Mouse (Mus musculus): ENCODE measurements at regions not wholly inside any gene's neighbourhood (a gene's known extent, or its start where the extent isn't known, plus 50 kb on each side); places are given as distances from the start of the nearest gene placed in this dataset.

DNA sequence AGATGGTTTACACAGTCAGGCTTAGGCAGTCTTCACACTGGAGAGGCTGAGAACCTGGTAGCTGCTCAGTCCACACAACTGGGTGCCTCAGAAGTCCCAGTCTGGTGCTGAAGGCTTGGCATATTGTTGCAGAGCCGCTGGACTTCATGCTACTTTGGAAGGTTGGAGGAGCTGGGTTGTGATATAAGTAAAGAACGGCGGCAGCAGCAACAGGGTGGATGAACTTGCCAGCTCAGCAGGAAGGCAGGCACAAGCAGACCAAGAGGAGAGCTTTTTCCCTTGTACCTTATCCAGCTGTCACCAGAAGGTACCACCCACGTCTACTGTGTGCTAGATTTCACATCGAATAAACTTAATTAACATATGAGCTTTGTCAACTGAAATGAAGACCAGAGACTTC, 167.4 kb downstream of the Adamts15 start:
- no peak for ATAC-seq (ENCODE audit: insufficient read depth, low read depth)
- H3K9me3 ChIP-seq (replicated peaks; ENCODE audit: control insufficient read depth, low read length) = 0 out of 2 replicates have a peak, but pooled peaks cover 6% of the 10 kb centered on the region
- DNase-seq (ENCODE audit: low spot score) = no peak

DNA sequence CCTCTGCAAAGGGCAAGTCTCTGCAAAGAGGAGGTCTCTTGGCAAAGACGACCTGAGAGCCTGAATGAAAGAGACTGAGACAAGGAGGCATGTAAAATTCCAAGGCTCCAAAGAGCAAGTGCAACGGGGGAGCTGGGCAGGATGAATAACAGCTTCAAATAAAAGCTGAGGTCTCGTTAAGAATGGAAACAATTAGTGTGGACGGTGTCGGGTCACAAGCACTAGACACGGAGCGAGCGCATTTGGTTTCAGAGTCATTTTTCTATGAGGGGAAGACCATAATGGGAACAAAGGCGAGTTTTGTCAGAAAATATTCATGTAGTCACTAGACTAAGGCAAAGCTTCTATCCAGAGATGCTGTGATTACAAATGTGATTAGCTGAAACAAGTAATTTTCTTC, 178.8 kb downstream of the Adamts15 start:
- Histone ChIP-seq H3K4me2 (ENCODE audit: low read depth, low read length) (no peak overlapping the region), H3K9me3 (replicated peaks; ENCODE audit: control insufficient read depth, low read length) (no peaks in the 10 kb centered on the region), H3K27me3 (ENCODE audit: control insufficient read depth, insufficient read depth, low read length) (no peaks in the 10 kb centered on the region), H3K9ac (replicated peaks; ENCODE audit: low read depth, low read length) (no peak overlapping the region), H3K36me3 (replicated peaks; ENCODE audit: control insufficient read depth, insufficient read depth, low read length) (no peaks in the 10 kb centered on the region), H3K4me3 (ENCODE audit: low read depth, low read length) (no peak overlapping the region), H3K4me1 (ENCODE audit: control insufficient read depth, insufficient read depth) (no peaks in the 10 kb centered on the region), H3K27ac (ENCODE audit: low read depth) (no peak overlapping the region)
- ATAC-seq (ENCODE audit: insufficient read depth, low read depth) (no peak), DNase-seq (ENCODE audit: low spot score) (no peak)
- TF ChIP-seq CTCF (IDR thresholded peaks at IDR 0.05; ENCODE audit: low read depth) = no peak
- no peak for TF ChIP-seq EP300 (IDR thresholded peaks at IDR 0.05; ENCODE audit: low read depth)
- WGBS = 85% methylated on average over 9 of the region's 9 CpGs

More for the DNA sequence above, 167.4 kb downstream of the Adamts15 start:
- Histone ChIP-seq H3K27me3 (ENCODE audit: control insufficient read depth, insufficient read depth, low read length) (no peaks in the 10 kb centered on the region), H3K4me1 (ENCODE audit: control insufficient read depth, insufficient read depth) (no peaks in the 10 kb centered on the region), H3K4me3 (ENCODE audit: low read depth, low read length) (no peak overlapping the region), H3K36me3 (replicated peaks; ENCODE audit: control insufficient read depth, insufficient read depth, low read length) (no peaks in the 10 kb centered on the region), H3K9ac (replicated peaks; ENCODE audit: low read depth, low read length) (no peak overlapping the region), H3K27ac (ENCODE audit: low read depth) (no peak overlapping the region), H3K4me2 (ENCODE audit: low read depth, low read length) (no peak overlapping the region)
- 85% methylated on average over 5 of the region's 5 CpGs for WGBS
- no peak for TF ChIP-seq CTCF (IDR thresholded peaks at IDR 0.05; ENCODE audit: low read depth)
- no peak for TF ChIP-seq EP300 (IDR thresholded peaks at IDR 0.05; ENCODE audit: low read depth)

DNA sequence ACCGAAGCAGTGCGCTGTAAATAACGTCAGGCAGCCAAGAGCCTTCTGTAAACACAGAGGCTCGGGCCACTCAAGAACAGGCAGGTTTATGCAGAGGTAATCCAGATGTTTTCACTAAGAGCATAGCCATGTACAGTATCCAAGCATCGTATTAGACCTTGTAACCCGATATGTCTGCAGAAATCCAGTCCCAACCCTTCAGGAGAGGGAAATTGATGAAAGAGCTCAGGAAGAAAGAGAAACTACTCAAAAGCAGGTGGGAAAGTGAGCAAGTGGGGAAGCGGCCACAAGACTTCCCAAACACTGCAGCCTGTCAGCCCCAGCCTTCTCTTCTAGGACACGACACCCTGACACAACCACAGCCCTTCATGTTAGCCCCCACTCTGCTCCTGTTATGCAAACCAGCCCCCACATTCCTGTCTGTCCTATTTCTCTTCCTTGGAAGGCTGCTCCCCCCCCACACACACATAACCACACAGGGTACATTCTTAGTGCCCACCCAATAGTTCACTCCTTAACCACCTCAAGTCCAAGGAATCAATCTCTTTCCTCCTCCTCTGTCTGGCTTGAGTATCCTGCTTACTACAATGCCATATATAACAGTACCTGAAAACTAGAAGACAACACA, 179.7 kb downstream of the Adamts15 start:
- no peak for ATAC-seq (ENCODE audit: insufficient read depth, low read depth)
- Histone ChIP-seq H3K9me3 (replicated peaks; ENCODE audit: control insufficient read depth, low read length) (no peaks in the 10 kb centered on the region), H3K27me3 (ENCODE audit: control insufficient read depth, insufficient read depth, low read length) (no peaks in the 10 kb centered on the region), H3K4me1 (ENCODE audit: control insufficient read depth, insufficient read depth) (no peaks in the 10 kb centered on the region), H3K9ac (replicated peaks; ENCODE audit: low read depth, low read length) (no peak overlapping the region), H3K27ac (ENCODE audit: low read depth) (no peak overlapping the region), H3K4me3 (ENCODE audit: low read depth, low read length) (no peak overlapping the region), H3K4me2 (ENCODE audit: low read depth, low read length) (no peak overlapping the region), H3K36me3 (replicated peaks; ENCODE audit: control insufficient read depth, insufficient read depth, low read length) (no peaks in the 10 kb centered on the region)
- WGBS = 67% methylated on average over 8 of the region's 8 CpGs
- DNase-seq (ENCODE audit: low spot score) = no peak
- TF ChIP-seq CTCF (IDR thresholded peaks at IDR 0.05; ENCODE audit: low read depth) (no peak), EP300 (IDR thresholded peaks at IDR 0.05; ENCODE audit: low read depth) (no peak)

GRCm38 (mm10) chr9:30731687-30732086, 190.6 kb downstream of the Adamts15 start:
- H3K4me3 ChIP-seq (ENCODE audit: low read depth, low read length) = no peak overlapping the region
- DNase-seq (ENCODE audit: low spot score) (peak; percentile 45), ATAC-seq (ENCODE audit: insufficient read depth, low read depth) (no peak)
- H3K27me3 ChIP-seq (ENCODE audit: control insufficient read depth, insufficient read depth, low read length) = no peaks in the 10 kb centered on the region
- H3K9me3 ChIP-seq (replicated peaks; ENCODE audit: control insufficient read depth, low read length) = no peaks in the 10 kb centered on the region
- WGBS = 35% methylated on average over 2 of the region's 2 CpGs
- TF ChIP-seq EP300 (IDR thresholded peaks at IDR 0.05; ENCODE audit: low read depth) (no peak), CTCF (IDR thresholded peaks at IDR 0.05; ENCODE audit: low read depth) (no peak)
- H3K9ac ChIP-seq (replicated peaks; ENCODE audit: low read depth, low read length) = no peak overlapping the region
- H3K36me3 ChIP-seq (replicated peaks; ENCODE audit: control insufficient read depth, insufficient read depth, low read length) = no peaks in the 10 kb centered on the region
- H3K4me2 ChIP-seq (ENCODE audit: low read depth, low read length) = no peak overlapping the region
- peaks cover 11% of the 10 kb centered on the region; the same call in 1 of the 2 replicates for H3K4me1 ChIP-seq (ENCODE audit: control insufficient read depth, insufficient read depth)
- H3K27ac ChIP-seq (ENCODE audit: low read depth) = no peak overlapping the region

GRCm38 (mm10) chr9:30723364-30724070, 198.7 kb downstream of the Adamts15 start:
- H3K4me1 ChIP-seq (ENCODE audit: control insufficient read depth, insufficient read depth) = no peaks in the 10 kb centered on the region
- 72% methylated on average over 1 of the region's 1 CpGs for WGBS
- no peak for DNase-seq (ENCODE audit: low spot score)
- no peak for ATAC-seq (ENCODE audit: insufficient read depth, low read depth)
- no peak overlapping the region for H3K27ac ChIP-seq (ENCODE audit: low read depth)
- no peak overlapping the region for H3K9ac ChIP-seq (replicated peaks; ENCODE audit: low read depth, low read length)
- no peaks in the 10 kb centered on the region for H3K9me3 ChIP-seq (replicated peaks; ENCODE audit: control insufficient read depth, low read length)
- H3K4me2 ChIP-seq (ENCODE audit: low read depth, low read length) = no peak overlapping the region
- H3K36me3 ChIP-seq (replicated peaks; ENCODE audit: control insufficient read depth, insufficient read depth, low read length) = no peaks in the 10 kb centered on the region
- no peaks in the 10 kb centered on the region for H3K27me3 ChIP-seq (ENCODE audit: control insufficient read depth, insufficient read depth, low read length)
- TF ChIP-seq EP300 (IDR thresholded peaks at IDR 0.05; ENCODE audit: low read depth) (no peak), CTCF (IDR thresholded peaks at IDR 0.05; ENCODE audit: low read depth) (no peak)
- H3K4me3 ChIP-seq (ENCODE audit: low read depth, low read length) = no peak overlapping the region
